Mouse (Mus musculus) NIH3T3 (cell line): Measurements from ENCODE around the gene Krtap4-2.
"Not testable (repeated sequence)": the region's sequence is repeated elsewhere in the genome, so short reads cannot be mapped to it uniquely, and the experiment has no call there.

Experiments used
- DNase-seq: peaks from one replicate; pipeline ENCODE4 v3.0.0-alpha.2; 2012; ENCODE audit warnings: low read depth

Krtap4-2 gene

DNA sequence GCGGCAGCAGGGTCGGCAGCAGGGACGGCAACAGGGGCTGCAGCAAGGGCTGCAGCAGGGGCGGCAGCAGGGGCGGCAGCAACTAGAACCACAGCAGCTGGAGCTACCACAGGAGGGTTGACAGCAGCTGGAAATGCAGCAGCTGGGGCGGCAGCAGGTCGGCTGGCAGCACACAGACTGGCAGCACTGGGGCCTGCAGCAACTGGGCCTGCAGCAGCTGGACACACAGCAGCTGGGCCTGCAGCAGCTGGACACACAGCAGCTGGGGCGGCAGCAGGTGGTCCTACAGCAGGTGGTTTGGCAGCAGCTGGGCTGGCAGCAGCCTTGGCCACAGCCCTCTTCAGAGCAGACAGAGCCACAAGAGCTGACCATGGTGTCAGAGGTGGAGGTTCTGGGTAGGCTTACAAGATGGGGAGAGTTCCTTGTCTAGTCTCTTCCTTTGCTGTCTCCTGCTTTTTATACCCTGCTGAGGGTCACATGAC is at the start of gene Krtap4-2:
TSS of gene Krtap4-2 (minus strand) at position 432 of the 482 bp plus-strand sequence.
- DNase-seq, result no peak

DNA sequence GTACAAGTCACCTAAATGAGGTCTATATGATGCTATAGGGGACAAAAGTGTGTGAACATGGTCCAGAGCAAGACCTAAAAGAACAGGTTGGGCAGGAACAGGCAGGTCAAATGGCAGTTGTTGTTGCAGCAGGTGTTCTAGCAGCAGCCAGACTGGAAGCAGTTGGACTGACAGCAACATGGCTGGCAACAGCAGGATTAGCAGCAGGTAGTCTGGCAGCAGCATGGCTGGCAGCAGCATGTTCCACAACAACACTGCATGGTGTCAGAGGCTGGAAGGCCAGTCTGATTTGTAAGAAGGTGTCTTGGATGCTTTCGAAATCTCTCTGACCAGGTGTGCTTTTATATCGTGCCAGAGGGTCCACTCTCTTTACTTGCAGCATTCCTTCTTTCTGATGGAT is 48.6 kb upstream of the Krtap4-2 start:
- DNase-seq, result no peak

DNA sequence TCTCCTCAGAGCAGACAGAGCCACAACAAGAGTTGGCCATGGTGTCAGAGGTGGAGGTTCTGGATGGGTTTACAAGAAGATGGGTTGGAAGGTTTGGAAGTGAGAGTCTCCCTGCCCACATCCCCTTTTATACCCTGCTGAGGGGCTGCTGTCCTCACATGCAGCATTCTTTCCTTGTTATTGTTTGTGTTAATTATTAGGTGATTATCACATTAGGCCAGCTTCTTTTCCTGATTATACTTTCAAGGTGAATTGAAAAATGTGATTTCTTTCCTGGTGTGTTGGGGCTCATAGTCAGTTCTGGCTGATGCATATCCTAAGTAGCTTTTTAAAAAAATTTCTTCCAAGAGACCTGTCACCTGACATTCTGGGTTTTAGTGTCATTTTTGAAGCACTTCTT is 31.0 kb upstream of the Krtap4-2 start, which contains the start of gene Krtap4-6:
TSS of gene Krtap4-6 (minus strand) at position 101 of the 400 bp plus-strand sequence.
- DNase-seq, result no peak

DNA sequence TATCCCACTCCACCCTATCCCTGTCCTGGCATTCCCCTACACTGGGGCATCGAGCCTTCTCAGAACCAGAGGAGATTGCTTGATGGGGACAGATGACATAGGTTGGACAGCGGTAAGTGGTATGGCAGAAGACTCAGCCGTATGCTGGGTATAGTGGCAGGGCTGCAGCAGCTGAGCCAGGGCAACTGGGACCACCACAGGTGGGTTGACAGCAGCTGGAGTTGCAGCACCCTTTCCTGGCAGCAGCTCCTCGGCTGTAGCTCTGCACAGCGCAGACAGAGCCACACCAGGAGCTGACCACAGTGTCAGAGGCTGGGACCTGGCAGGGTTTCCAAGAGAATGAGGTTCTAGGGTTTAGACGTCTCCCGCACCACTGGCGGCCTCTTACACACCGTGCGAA is 27.9 kb upstream of the Krtap4-2 start:
- no peak for DNase-seq

DNA sequence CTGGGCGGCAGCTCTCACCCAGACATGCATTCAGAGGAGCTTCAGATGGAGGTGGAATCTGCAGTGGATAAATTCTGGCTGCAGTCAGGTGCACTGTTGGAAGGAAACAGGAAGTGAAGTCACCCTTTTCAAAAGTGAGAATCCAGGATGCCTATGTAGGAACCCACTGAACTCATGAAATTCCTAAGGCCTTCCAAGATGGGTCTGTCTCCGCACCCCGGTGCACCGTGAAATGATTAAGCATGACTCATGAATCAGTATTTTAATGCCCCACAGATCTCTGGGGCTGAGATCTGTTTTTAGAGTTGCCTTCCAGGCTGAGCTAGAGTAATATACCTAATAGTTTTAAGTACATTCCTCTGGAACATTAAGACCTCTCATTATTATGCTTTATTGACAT is 24.4 kb upstream of the Krtap4-2 start:
- peak; percentile 72 for DNase-seq

DNA sequence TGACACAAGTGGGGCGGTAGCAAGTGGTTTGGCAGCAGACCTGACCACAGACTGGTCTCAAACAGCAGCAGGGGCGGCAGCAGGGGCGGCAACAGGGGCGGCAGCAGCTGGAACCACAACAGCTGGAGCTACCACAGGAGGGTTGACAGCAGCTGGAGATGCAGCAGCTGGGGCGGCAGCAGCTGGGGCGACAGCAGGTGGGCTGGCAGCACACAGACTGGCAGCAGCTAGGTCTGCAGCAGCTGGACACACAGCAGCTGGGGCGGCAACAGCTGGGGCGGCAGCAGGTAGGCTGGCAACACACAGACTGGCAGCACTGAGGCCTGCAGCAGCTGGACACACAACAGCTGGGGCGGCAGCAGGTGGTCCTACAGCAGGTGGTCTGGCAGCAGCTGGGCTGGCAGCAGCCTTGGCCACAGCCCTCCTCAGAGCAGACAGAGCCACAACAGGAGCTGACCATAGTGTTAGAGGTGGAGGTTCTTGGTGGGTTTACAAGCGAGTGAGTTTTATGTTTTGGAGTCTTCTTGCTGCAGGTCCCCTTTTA is 23.7 kb upstream of the Krtap4-2 start, which contains the start of gene Gm11563:
TSS of gene Gm11563 (minus strand) at position 494 of the 544 bp plus-strand sequence.
- not testable (repeated sequence) for DNase-seq

DNA sequence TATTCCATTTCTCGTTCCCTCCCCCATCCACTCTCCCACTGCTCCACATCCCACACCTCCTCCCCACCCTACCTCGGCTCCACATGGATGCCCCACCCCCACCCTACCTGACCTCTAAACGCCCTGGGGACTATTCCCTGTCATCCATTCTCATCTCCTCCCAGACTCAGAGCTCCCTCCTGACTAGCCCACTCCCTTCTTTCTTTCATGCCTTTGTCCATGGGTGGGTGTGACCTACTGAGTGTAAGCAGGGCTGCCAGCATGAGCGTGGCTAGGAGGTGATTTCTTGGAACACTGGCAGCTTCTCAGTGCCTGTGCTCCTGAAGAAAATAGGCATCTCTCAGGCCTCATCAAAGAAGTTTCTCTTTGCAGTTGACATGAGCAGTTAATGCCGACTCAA is 22.2 kb upstream of the Krtap4-2 start:
- DNase-seq, result no peak

DNA sequence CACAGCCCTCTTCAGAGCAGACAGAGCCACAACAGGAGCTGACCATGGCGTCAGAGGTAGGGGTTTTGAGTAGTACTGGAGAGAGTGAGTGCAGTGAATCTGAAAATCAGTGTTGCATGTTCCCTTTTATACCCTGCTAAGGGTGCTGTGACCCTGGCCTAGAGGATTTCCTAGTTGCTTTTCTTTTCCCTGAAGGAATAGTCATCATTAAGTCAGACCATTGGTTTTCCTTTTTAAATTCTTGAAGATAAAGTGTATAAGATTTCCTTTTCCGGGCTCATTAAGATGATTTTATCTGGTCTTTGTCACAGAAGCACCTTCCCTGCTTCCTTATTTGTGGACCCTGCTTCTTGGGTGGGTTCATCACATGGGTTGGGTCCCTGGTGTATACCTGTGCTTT is 15.3 kb upstream of the Krtap4-2 start, which contains the start of gene Gm11555:
TSS of gene Gm11555 (minus strand) at position 101 of the 400 bp plus-strand sequence.
- DNase-seq, result no peak

DNA sequence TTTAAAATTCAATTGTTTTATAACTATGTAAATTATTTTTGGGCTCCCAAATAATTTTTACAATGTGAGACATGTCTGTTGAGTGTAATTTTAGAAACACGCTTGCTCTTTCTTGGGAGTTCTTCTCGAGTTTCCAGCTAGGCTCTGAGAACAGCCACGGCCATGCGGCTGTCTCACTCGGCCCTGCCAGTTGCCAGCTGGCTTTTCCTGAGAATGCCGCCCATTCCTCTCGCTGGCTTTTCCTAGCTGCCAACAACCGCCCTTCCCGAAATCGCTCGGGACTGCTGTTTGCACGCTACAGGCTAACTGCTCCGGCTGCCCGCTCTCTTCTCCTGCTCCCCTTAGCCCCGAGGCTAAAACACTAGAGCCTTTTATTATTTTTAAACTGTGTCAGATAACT is 11.6 kb upstream of the Krtap4-2 start:
- DNase-seq, result no peak

DNA sequence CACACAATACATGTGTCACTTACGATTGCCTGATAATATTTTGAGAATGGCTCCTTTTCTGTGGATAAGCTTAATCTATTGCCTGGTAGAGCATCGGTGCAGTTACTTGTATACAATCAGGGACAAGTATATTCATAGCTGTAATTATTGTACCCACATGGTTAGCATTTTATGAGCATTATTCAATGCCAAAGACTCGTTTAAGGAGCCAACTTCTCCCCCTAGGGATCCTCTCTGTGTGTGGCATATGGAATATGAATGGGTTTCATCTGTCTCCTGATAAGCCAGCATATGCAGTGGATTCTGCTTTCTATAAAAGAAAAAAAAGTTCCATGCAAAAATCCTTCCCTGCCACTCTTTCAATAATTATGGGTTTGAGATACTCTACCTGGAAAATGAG is 9.5 kb upstream of the Krtap4-2 start:
- peak; percentile 40 for DNase-seq

DNA sequence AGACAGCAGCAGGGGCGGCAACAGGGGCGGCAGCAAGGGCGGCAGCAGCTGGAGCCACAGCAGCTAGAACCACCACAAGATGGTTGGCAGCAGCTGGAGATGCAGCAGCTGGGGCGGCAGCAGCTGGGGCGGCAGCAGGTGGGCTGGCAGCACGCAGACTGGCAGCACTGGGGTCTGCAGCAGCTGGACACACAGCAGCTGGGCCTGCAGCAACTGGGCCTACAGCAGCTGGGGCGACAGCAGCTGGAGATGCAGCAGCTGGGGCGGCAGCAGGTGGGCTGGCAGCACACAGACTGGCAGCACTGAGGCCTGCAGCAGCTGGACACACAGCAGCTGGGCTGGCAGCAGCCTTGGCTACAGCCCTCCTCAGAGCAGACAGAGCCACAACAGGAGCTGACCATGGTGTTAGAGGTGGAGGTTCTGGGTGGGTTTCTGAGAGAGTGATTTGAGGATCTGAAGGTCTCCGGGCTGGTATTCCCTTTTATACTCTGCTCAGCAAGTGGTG is 8.8 kb upstream of the Krtap4-2 start, which contains the start of gene Krtap4-7:
TSS of gene Krtap4-7 (minus strand) at position 455 of the 505 bp plus-strand sequence.
- DNase-seq, result not testable (repeated sequence)

DNA sequence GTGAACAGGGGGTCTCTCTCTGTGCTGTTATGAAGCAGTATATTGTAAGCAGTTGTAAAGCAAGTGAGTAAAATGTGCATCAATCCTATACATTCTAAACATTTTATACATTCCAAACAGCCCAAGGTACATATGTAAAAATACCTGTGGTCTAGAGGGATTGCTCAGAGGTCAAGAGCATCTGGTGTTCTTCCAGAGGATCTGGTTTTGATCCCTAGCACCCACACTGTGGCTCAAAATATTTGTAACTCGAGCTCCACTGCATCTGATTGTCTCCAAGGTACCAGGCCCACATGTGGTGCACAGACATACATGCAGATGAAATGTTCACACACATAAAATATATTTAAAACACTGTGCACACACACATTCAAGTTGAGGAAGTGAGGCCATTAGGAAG is 6.0 kb upstream of the Krtap4-2 start:
- peak; percentile 75 for DNase-seq

DNA sequence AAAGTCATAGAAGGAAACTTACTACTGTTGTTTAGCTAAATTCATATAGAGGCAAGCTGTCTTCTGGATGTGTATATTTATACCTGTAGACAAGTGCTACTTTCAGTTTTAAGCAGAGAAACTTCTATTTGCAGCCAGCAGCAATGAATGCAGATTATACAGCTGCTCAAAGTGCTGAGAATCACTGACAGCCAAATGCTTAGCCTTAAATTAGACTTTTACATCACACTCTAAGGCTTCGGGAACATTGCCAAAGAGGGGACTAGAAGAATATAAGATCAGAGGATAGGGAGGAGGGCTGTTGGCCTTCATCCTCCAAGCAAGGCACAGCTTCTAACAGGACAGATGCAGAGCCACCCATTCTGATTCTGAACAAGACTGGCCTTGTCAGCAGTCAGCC is 2.2 kb upstream of the Krtap4-2 start:
- DNase-seq, result peak; percentile 15

DNA sequence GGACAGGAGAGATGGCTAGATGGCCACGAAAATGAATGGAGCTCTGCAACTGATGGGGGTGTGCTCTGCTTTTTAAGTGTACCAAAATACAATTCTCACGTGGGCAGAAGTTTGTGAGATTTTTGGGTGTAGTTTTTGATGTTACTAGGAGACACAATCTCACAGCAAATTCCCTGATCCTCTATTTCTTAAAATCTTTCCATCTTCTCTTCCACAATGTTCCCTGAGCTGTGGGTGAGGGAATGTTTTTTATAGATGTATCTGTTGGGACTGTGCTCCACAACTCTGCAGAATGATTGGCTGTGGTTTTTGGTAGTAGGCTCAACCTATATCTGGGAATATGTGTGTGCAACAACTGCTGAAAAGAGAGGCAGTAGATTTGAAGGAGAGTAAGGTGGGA is 1.6 kb downstream of the Krtap4-2 start:
- no peak for DNase-seq

DNA sequence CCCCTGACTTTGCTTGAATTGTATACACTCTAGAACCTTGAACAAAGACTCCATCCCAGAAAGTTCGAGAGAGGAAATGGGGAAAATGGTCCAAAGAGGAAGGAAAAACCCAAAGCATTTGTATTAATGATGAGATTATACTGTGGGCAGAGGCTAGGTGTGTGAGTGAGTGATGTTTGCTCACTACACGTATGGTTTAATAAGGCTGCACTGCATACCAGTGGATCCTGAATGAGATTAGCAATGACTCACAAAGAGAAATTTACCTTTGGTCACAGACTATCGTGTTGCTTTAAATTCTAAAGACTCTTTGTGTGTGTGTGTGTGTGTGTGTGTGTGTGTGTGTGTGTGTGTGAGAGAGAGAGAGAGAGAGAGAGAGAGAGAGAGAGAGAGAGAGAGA is 4.0 kb downstream of the Krtap4-2 start:
- DNase-seq, result no peak

DNA sequence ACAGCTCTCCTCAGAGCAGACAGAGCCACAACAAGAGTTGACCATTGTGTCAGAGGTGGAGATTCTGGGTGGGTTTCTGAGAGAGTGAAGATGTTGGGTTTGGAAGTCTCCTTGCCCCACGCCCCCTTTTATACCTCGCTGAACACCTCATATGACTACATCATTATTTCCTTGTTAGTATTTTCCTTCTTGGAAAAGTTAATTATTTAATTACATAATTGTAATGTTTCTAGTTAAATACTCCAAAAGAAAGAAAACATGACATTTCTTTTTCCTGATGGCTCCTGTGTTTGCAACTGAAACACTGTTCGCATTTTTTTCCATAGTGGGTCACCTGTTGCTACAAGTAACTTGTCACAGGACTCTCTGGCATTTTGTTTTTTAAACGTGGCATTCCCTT is 6.7 kb downstream of the Krtap4-2 start, which contains the start of gene Krtap4-1:
TSS of gene Krtap4-1 (minus strand) at position 101 of the 400 bp plus-strand sequence.
- DNase-seq, result no peak

DNA sequence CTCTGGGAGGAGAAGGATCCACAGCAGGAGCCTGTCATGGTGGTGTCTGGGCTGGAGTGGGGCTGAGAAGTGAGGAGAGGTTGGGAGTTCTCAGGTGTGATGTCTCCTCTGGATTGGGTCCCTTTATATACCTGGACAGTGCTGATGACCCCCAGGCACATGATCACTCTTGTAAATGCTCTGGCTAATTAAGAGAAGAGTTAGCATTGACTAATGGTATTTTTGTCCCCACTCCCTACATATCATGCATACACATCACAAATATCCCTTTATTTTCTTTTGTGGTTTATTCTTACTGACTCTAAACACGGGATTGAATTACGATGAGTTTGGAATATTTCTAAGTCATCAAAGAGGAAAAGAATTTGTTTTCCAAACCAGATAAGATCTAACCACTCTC is 14.5 kb downstream of the Krtap4-2 start, which contains the start of gene Gm11562:
TSS of gene Gm11562 (minus strand) at position 101 of the 400 bp plus-strand sequence.
- DNase-seq, result no peak

DNA sequence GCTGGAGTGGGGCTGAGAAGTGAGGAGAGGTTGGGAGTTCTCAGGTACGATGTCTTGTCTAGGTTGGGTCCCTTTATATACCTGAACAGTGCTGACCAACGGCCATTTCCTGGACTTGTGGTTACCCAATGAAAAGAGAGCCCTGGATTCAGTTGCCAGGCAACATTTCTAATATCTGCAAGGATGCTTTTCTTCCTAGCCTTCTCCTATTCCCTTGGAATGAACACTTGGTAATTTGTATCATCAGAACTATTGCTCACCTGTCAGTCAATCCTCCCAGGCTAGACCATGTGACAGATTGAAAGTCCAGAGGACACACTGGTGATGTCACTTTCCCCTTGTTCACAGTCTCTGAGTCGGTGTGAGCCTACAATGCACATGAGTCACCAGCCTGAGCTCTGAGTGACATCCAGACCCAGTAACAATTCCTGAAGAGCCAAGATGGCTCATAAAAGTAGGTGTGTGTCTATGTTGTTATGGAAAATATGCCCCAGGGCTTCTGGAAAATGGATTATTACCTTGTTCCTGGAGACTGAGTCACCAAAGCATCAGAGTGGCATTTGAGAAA is 20.0 kb downstream of the Krtap4-2 start, which contains the start of gene Krtap2-4:
TSS of gene Krtap2-4 (minus strand) at position 51 of the 568 bp plus-strand sequence.
- no peak for DNase-seq

DNA sequence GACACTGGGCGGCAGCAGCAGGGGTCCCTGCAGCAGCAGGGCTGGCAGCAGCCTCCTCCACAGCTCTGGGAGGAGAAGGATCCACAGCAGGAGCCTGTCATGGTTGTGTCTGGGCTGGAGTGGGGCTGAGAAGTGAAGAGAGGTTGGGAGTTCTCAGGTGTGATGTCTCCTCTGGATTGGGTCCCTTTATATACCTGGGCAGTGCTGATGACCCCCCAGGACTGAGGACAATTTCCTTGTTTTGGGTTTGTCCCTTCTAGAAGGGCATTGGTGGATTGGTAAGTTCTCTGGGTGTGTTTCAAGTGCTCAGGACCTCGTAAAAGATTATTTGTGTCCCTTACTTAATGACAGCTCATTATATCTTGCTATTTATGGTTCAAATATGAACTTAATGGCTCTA is 24.8 kb downstream of the Krtap4-2 start, which contains the start of gene Gm11937:
TSS of gene Gm11937 (minus strand) at position 101 of the 400 bp plus-strand sequence.
- DNase-seq, result not testable (repeated sequence)

DNA sequence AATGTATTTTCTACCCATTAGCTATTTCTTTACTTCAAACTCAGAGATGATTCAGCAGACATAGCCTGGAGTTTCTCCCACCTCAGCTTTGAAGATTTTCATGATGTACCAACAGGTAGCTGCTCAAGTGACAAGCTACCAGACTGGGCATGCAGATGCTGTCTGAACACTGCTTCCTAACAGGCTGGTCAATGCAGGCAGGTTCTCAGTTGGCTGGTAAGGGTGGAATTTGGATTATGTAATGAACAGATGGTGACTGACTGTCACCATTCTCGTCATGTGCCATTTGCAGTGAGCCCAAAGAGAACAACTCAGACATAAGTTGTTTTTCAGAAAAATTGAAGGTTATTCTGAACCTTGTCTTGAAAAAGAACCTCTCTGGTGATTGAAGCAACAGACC is 25.8 kb downstream of the Krtap4-2 start:
- DNase-seq, result no peak

DNA sequence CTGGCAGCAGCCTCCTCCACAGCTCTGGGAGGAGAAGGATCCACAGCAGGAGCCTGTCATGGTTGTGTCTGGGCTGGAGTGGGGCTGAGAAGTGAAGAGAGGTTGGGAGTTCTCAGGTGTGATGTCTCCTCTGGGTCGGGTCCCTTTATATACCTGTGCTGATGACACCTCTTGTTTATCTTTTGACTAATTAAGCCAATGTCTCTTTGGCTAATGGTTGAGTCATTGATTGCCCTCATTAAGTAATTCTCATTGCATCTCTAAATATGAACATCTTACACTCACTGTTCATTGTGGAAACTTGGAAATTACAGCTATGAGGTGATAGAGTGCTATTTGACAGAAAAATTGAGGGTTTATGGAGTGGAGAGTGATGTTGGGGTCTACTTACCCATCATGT is 31.7 kb downstream of the Krtap4-2 start, which contains the start of gene Gm11938:
TSS of gene Gm11938 (minus strand) at position 101 of the 400 bp plus-strand sequence.
- DNase-seq, result not testable (repeated sequence)

DNA sequence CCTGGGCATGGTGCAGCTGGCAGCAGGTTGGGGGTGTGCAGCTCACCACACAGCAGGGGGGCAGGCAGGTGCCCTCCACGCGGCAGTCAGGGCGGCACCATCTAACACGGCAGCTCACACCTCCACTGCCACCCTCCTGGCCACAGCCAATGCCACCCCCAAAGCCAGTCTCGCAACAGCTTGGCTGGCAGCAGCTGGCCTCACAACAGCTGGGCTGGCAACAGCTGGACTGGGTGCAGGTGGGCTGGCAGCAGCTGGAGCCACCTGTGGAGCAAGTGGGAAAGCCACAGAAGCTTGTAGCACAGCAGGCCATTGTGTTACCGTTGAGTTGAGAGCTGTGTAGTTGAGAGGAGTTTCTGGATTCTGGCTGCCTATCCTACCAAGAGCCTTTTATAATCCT is 37.1 kb downstream of the Krtap4-2 start, which contains the start of gene Krtap9-3:
TSS of gene Krtap9-3 (minus strand) at position 364 of the 400 bp plus-strand sequence.
- not testable (repeated sequence) for DNase-seq

DNA sequence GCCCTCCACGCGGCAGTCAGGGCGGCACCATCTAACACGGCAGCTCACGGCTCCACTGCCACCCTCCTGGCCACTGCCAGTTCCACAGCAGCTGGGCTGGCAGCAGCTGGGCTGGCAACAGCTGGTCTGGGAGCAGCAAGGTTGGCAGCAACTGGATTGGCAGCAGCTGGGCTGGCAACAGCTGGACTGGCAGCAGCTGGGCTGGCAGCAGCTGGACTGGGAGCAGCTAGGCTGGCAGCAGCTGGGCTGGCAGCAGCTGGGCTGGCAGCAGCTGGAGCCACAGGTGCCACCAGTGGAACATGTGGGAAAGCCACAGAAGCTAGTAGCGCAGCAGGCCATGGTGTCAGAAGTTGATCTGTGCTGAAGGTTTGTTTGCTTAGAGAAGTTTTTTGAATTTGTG is 43.9 kb downstream of the Krtap4-2 start, which contains the start of gene Krtap1-3:
TSS of gene Krtap1-3 (minus strand) at position 359 of the 400 bp plus-strand sequence.
- DNase-seq, result no peak
